Mouse (Mus musculus) liver, embryonic 14.5 days (tissue): ENCODE results near the gene Cacna1c. TPM values are rescaled to one million over a fixed set of nuclear protein-coding genes. Genes with fewer than 3 reads are reported as not detected.

Experiments used
- ATAC-seq: fragments of 200-750 bp; cut with Nextera tagmentation; 2 replicates; pipeline ENCODE4 v1.8.0; 2017; ENCODE audit warnings: moderate number of reproducible peaks, mild to moderate bottlenecking, moderate library complexity; ENCODE audit not compliant: insufficient read depth
- DNase-seq, 3 experiments: peaks; one replicate each; pipeline ENCODE4 v3.0.0-alpha.2; 2012 to 2013; ENCODE audit warnings: low read depth in 3 of 3, low spot score in 3 of 3
- H3K27ac ChIP-seq: fragments of 300-500 bp; sonication (generic); 2 replicates; pipeline ENCODE4 v1.5.1; 2014; ENCODE audit warnings: moderate library complexity, mild to moderate bottlenecking, control low read depth, inconsistent platforms
- H3K27me3 ChIP-seq: fragments of 300-500 bp; sonication (generic); 2 replicates; pipeline ENCODE4 v1.6.1; 2014; ENCODE audit warnings: mild to moderate bottlenecking, low read length, moderate library complexity; ENCODE audit not compliant: control insufficient read depth, insufficient read depth
- H3K36me3 ChIP-seq: fragments of 300-500 bp; sonication (generic); replicated peaks from 2 replicates; pipeline ENCODE4 v1.6.1; 2014; ENCODE audit warnings: low read depth; ENCODE audit not compliant: control insufficient read depth, insufficient read depth
- H3K4me1 ChIP-seq, 2 experiments: fragments of 200-500 bp in 1 of 2; fragments of 300-500 bp in 1 of 2; sonication (generic) in 1 of 2; replicated peaks; 2 replicates each; pipeline ENCODE4 v1.6.1; 2012 to 2014; ENCODE audit warnings: antibody characterized with exemption in 1 of 2, inconsistent platforms in 1 of 2, low read length in 1 of 2; ENCODE audit not compliant: control insufficient read depth in 2 of 2, insufficient read depth in 2 of 2
- H3K4me2 ChIP-seq: fragments of 300-500 bp; sonication (generic); 2 replicates; pipeline ENCODE4 v1.6.1; 2014; ENCODE audit warnings: low read depth, mild to moderate bottlenecking, control low read depth, moderate library complexity
- H3K4me3 ChIP-seq, 2 experiments: fragments of 200-500 bp in 1 of 2; fragments of 300-500 bp in 1 of 2; sonication (generic) in 1 of 2; 2 replicates each; pipeline ENCODE4 v1.5.1; 2012 to 2014; ENCODE audit warnings: low read depth in 2 of 2, low read length in 2 of 2, mild to moderate bottlenecking in 2 of 2, control low read depth in 1 of 2, inconsistent platforms in 1 of 2, moderate library complexity in 1 of 2; ENCODE audit not compliant: insufficient read depth in 1 of 2
- H3K9ac ChIP-seq: fragments of 300-500 bp; sonication (generic); replicated peaks from 2 replicates; pipeline ENCODE4 v1.6.1; 2014; ENCODE audit warnings: mild to moderate bottlenecking, control low read depth, moderate library complexity
- H3K9me3 ChIP-seq: fragments of 300-500 bp; sonication (generic); 2 replicates; pipeline ENCODE4 v1.6.1; 2016; ENCODE audit warnings: low read length, mixed read lengths; ENCODE audit not compliant: control insufficient read depth
- CTCF ChIP-seq: IDR thresholded peaks from 2 replicates; pipeline ENCODE4 v1.5.1; 2016; ENCODE audit warnings: antibody characterized with exemption, low read depth, control low read depth
- EP300 ChIP-seq: IDR thresholded peaks from 2 replicates; pipeline ENCODE4 v1.6.1; 2016; ENCODE audit warnings: antibody characterized with exemption, low read depth
- WGBS: fragments of 180-500 bp; shearing (Covaris S2); extraction: QIAGEN DNeasy Blood & Tissue Kit; methylation state at CpG from one replicate; pipeline ENCODE4 v1.1.7; 2014; ENCODE audit not compliant: insufficient replicate concordance; 5-methylcytosine and 5-hydroxymethylcytosine counted together
- polyA plus RNA-seq, 2 experiments: library from polyadenylated mRNA; depleted of rRNA in 1 of 2; stranded (reverse) in 1 of 2; unstranded in 1 of 2; fragments of >200 nt; fragmentation: Nextera tagmentation in 1 of 2; extraction: Ambion mirVana in 1 of 2; gene quantifications; 2 replicates each; pipeline versions ENCODE4 v1.2.1 to v1.2.3; 2012 to 2014

Cacna1c gene
- polyA plus RNA-seq, 2 experiments = 0.20 to 0.32 TPM

DNA sequence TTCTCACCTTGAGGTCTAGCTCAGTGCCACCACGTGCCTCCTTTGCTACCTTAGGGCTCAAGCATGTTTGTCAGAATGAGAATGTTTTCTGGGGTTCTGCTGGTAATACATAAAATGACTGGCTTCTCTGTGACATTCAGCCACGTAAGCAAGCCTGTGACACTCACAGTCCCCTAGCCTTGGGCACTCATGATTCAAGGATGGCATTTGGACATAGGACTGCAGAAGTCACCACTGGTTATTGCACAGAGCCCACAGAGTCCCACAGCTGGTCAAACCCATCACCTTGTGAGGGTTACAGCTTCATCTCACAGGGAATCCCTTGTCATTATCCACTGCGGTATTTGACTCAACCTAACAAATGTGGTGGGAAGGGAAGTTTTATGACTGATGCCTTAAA lies 408.3 kb downstream of the Cacna1c start:
- H3K4me3 ChIP-seq = no peak overlapping the region
- no peak overlapping the region for H3K9ac ChIP-seq
- H3K4me1 ChIP-seq = no peaks in the 10 kb centered on the region
- 60% methylated on average over 3 of the region's 3 CpGs for WGBS
- DNase-seq (no peak), ATAC-seq (no peak)
- no peak overlapping the region for H3K27ac ChIP-seq
- H3K9me3 ChIP-seq = no peaks in the 10 kb centered on the region
- no peak overlapping the region for H3K4me2 ChIP-seq
- TF ChIP-seq EP300 = no peak
- no peak for TF ChIP-seq CTCF
- H3K36me3 ChIP-seq = no peaks in the 10 kb centered on the region
- no peaks in the 10 kb centered on the region for H3K27me3 ChIP-seq

DNA sequence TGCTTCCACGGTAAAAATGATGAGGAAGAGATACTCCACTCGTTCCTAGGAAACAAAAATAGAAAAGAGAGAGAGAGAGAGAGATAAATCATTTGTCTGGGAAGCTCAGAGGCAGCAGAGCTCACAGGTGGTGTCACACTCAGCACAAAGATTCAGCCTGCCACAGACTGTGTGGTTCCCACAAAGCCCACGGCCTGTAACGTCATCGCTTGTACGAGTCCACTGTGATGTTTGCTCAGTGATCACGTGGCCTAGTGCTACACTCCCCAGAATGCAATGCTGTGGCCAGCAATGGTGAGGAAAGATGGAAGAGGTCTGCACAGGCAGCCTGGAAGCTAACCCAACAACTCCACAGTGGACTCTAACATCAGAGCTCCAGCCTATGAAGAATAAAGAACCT lies 415.9 kb downstream of the Cacna1c start:
- ATAC-seq = no peak
- WGBS = 71% methylated on average over 7 of the region's 7 CpGs
- no peak overlapping the region for H3K27ac ChIP-seq

DNA sequence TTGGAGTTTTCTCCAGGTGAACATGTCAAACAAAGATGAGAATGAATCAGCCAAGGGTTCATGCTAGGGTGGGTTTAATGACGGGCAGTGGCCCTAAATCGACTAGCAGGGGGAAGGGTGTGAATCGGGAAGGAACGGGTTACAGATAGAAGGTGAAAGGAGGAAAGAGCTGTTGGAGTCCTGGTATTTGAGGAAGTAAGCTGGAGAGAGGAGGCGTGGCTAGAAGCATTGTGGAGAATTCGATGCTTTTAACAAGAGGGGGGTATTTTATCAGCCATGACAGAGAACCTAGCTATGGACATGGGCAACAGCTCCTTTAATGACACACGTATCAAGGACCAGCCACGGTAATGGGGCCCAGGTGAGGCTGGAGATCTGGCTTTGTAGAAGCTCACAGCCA lies 417.0 kb downstream of the Cacna1c start:
- H3K9me3 ChIP-seq = no peaks in the 10 kb centered on the region
- TF ChIP-seq EP300 = no peak
- no peak for TF ChIP-seq CTCF
- no peak overlapping the region for H3K27ac ChIP-seq
- DNase-seq (no peak), ATAC-seq (no peak)
- H3K4me2 ChIP-seq = no peak overlapping the region
- H3K9ac ChIP-seq = no peak overlapping the region
- H3K27me3 ChIP-seq = no peaks in the 10 kb centered on the region
- H3K4me3 ChIP-seq = no peak overlapping the region
- 27% methylated on average over 8 of the region's 8 CpGs for WGBS
- H3K4me1 ChIP-seq = peaks cover 0 to 14% of the 10 kb centered on the region in 2 experiments; a peak in 2 of 4 replicates
- H3K36me3 ChIP-seq = no peaks in the 10 kb centered on the region

More for the DNA sequence above, 415.9 kb downstream of the Cacna1c start:
- Histone ChIP-seq H3K4me1 (peaks cover 0 to 14% of the 10 kb centered on the region in 2 experiments; a peak in 2 of 4 replicates), H3K9ac (no peak overlapping the region), H3K4me2 (no peak overlapping the region), H3K9me3 (no peaks in the 10 kb centered on the region), H3K36me3 (no peaks in the 10 kb centered on the region), H3K27me3 (no peaks in the 10 kb centered on the region), H3K4me3 (no peak overlapping the region)
- DNase-seq = no peak
- TF ChIP-seq EP300 = no peak
- TF ChIP-seq CTCF = no peak

DNA sequence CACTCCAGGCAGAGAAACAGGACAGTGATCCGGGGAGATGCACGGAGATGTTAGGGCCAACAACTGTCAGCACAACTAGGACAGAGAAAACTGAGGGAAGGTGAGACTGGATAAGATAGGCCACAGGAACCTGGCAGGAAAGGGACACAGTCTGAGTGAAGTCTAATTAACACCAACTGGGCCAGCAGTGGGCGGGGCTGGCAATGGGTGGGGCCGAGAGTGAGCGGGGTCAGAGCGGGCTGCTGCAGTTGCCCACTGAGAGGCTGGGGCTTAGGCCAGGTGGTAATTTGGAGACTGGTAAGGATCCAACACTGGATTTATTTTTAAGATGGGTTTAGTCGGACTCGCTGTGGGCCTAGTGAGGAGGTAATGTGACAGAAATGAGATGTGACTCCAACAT lies 418.8 kb downstream of the Cacna1c start:
- WGBS = 41% methylated on average over 8 of the region's 8 CpGs
- Histone ChIP-seq H3K9ac (no peak overlapping the region), H3K36me3 (no peaks in the 10 kb centered on the region), H3K9me3 (no peaks in the 10 kb centered on the region), H3K4me1 (peaks cover 0 to 14% of the 10 kb centered on the region in 2 experiments; a peak in 2 of 4 replicates), H3K27ac (no peak overlapping the region), H3K4me2 (no peak overlapping the region), H3K4me3 (no peak overlapping the region), H3K27me3 (no peaks in the 10 kb centered on the region)
- peak; percentile 49; the same call in 1 of the 2 replicates for ATAC-seq
- no peak for DNase-seq
- no peak for TF ChIP-seq EP300
- TF ChIP-seq CTCF = no peak

DNA sequence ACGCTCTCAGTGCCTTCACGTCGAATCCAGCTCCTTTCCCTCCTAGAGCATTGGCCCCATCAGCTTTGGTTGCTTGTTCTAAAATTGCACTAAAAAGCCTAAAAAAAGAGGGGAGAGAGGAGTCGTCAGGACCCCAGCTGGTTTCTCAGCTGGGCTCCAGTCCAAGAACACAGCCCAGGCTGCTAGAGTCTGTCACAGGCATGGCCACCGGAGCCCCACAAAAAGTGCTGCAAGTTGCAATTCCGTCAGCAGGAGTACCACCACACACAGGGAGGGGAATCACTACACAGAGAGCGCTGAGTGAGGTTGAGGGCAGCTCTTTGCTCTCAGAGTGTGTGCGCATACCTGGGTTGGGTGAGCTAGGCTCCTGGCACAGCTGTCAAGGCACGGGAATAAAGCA lies 419.8 kb downstream of the Cacna1c start:
- H3K36me3 ChIP-seq = no peaks in the 10 kb centered on the region
- H3K4me2 ChIP-seq = no peak overlapping the region
- peaks cover 6 to 24% of the 10 kb centered on the region in 2 experiments for H3K4me1 ChIP-seq
- DNase-seq = no peak
- H3K4me3 ChIP-seq = no peak overlapping the region
- H3K9ac ChIP-seq = no peak overlapping the region
- TF ChIP-seq CTCF = no peak
- no peak for TF ChIP-seq EP300
- ATAC-seq = no peak
- 80% methylated on average over 9 of the region's 9 CpGs for WGBS
- no peak overlapping the region for H3K27ac ChIP-seq
- no peaks in the 10 kb centered on the region for H3K9me3 ChIP-seq
- H3K27me3 ChIP-seq = no peaks in the 10 kb centered on the region
